Mouse (Mus musculus): ENCODE data around the gene Inhbb.

The Inhbb gene

DNA sequence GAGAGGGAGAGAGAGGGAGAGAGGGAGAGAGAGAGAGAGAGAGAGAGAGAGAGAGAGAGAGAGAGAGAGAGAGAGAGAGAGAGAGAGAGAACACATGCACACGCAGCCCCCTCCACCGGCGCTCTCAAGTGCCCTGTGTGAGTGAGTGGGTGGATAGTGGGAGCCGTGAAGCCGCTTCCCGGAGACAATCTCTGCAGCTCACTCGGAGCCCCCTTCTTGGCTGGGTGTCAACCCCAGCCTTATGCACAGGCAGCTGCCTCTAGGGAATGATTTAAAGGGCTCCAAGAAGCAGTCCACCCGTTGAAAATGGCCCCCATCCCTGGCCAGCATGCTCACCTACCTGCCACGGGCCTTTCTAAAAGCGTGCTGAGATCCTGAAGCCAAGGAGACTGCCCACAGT lies 38.1 kb downstream of the Inhbb start:
- in situ Hi-C loops (cut with MboI, MseI) = no loop called here

DNA sequence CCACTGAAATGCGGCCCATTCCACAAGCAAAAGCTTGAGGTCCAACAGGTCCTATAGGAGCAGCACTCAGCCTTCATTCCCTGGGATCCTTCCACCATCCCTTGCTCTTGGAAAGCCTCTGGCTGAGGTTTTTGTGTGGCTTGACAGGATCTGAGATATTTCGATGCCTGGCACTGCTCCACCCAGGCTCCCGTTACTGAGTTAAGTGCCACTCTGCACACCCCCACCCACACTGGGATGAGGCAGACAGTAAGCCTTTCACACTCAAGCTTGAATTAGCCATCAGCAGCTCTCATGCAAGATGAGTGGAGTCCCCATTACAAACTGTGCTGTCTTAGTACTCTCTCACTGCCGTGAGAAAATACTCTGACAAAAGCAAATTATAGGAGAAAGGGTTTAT lies 41.4 kb downstream of the Inhbb start:
- in situ Hi-C loops (cut with MboI, MseI) = no loop called here

DNA sequence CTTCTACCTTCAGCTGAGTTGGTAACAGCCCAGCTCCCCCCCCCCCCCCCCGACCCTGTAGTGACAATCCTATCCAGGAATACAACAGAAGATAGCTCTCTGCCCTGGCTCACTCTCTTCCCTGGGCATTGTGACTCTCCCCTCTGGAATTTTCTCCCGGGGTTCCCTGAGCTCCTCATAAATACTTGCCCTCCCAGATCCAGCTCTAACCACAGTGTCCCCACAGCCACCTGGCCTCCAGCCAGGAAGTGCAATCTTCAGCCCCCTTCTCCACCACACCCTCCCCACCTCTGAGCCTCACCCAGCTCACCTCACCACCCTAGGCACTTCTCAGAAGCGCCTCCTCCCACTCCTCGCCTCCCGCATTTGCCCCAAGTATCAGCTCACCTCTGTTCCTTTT lies 46.7 kb downstream of the Inhbb start:
- in situ Hi-C loops (cut with MboI, MseI) = no loop called here

DNA sequence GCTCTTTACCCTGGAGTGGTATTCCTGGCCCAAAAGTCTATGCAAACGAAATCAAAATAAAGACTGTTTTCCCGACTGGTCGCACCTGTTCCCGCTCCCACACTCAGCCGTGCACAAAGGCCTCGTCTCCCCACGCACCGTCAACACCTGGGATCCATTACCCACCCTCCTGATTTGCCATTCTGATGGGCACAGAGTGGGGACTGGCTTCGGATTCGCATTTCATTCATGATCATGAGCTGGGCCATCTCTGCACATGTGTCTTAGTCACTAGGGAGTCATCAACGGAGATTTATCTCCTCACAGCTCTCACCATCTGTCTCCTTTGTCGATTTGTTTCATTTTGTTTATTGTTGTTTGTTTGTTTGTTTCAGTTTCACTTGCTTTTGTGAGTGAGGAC lies 54.5 kb downstream of the Inhbb start:
- in situ Hi-C loops (cut with MboI, MseI) = loop anchor here (25.0 kb wide), 1 partner anchor 1595 kb away; no protein-coding TSS in a partner anchor

DNA sequence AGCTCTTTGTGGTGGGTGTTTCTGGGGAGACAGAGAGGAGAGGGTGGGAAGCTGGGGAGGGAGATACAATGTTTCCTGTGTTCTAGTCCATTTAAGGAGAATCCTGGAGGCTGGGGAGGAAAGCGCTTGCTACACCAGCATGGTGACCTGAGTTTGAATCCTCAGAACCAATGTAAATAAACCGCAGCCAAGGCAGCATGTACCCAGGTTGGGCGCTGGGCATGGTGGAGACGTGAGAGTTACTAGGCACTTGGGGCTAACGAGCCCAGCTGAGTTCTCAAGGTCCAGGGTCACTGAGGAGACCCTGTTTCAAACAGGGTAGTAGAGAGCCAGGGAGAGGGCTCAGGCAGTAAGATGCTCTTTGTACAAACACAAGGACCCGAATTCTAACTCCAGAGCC lies 55.7 kb downstream of the Inhbb start:
- in situ Hi-C loops (cut with MboI, MseI) = loop anchor here (25.0 kb wide), 1 partner anchor 1596 kb away; no protein-coding TSS in a partner anchor
